Mouse (Mus musculus) layer of hippocampus, postnatal 36 days (tissue): ENCODE data around the gene Fer. TPM values are rescaled to one million over a fixed set of nuclear protein-coding genes. Genes with fewer than 3 reads are reported as not detected.

Experiments
- DNase-seq, 2 experiments: peaks; one replicate each; pipeline ENCODE4 v3.0.0; 2022
- total RNA-seq, 2 experiments: library from RNA; stranded (reverse); gene quantifications; 2 replicates each; pipeline ENCODE4 v1.2.3; 2021

Gene Fer
- total RNA-seq, 2 experiments from 2014 or later, result 32.4 to 34.9 TPM

DNA sequence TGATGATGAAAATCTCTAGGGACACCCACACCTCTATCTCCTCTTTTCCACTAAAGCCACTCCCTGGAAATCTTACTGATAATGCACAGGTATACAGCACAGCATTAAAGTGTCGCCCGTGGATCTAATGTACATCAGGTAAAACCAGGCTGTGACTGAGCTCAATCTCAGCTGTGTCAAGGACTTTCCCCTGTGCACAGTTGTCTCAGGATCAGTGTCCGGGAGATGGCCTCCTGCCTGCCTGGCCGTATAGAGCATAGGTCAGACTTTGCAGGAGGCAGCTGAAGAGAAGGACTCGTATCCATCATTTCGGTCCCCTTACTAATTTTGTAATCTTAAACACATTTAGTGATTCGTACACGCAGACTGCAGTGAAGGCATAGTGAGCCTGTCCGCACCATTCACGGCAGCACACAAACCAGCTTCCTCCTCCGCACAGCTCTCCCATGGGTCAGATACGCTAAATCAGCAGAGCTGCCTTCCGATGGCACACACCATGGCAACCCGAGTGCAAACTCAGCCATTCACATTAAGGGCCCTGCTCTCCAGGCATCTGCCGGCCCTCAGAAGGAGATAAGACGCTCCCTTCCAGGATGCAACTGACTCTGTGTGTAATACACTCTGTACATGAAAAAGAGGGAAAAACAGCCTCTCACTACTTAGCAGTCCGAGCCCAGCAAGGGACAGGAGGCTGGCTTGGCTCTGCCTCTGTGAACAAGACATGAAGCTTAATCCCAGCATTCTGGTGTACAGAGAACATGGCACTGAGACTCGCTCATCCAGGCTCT is 277.4 kb downstream of the Fer start:
- no peak for DNase-seq

DNA sequence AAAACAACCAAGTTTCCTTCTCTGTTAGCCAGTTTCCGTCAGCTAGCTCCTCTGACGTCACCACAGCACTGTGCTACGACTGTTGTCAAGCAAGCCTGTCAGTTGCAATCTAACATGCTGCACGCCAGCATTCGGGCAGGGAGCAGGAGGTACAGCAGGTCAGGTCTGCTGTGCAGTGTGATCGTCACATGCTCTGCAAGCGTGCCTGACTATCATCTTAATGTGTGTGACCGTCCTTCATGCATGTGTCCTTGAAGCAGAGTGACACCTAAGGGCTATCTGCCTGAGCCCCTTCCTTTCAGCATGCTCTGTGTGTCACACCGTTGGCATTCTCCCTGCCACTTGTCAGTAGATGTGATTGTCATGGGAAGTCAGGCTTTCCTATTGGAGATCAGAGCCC is 279.0 kb downstream of the Fer start:
- DNase-seq, result no peak

DNA sequence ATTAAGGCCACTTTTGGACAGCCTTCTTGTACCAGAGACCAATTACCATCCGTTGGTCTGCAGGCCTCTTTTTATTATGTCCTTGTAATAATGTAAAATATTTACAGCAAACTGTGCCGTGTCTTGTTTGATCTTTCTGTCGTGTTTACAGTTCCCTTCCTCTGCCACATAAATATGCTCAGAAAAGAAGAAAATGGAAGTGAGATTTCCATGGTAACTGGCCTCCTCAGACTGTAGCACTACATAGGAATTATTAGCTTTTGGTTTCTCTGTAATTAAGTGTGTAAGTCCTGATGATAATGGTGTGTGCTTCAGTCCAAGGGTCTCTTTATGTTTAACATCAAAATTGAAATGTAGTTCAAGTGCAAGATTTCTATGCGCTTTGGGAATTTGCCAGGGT is 283.5 kb downstream of the Fer start:
- DNase-seq, result no peak

DNA sequence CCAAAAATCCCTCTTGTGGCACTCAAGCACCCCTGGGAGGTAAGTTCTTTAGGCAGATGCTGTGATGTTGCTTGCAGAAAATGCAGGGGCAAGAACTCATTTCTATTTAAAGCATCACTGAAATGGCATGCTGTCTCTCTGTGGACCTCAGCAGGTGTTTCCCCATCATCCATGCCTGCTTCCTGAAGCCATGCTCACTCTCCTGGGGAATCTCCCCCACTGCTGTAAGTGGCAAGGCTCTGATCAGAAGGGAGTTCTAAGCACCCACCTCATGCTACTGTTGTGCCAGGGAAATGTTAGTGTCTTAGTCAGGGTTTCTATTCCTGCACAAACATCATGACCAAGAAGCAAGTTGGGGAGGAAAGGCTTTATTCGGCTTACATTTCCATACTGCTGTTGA is 287.9 kb downstream of the Fer start:
- DNase-seq, result no peak

DNA sequence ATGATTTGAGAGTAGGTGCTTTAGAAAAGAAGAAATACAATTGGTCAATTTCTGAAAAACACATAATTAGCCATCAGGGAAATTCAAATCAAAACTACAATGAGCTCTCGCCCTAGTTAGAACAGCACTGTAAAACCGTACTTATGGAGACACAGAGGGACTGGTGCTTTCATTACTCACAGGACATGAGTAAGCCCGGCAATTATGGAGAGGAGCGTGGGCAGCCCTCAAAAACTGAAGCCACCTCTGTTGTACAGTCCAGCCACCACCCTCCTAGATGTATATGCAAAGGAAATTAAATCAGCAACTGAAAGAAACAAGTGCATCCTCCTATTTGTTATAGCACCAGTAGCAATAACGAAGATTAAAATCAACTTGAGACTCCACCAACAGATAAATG is 304.9 kb downstream of the Fer start:
- no peak for DNase-seq

DNA sequence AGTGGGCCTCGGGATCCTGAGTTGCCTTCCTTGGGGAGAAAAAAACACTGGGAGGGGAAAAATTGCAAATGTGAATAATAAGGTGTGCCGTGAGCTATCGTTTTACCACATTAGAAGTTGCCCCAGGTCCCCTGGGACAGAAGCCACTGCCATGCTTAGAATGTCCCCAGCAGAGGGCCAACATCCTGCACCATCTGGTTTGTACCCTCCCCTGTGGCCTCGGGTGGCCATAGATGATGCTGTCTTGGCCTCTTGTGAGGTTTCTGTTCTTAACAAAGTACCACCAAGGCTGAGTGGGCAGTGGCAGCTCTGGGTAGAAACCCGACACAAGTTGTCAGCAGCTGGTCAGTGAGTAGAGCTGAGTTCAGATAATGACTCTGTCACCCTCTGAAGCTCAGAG is 307.2 kb downstream of the Fer start:
- no peak for DNase-seq

DNA sequence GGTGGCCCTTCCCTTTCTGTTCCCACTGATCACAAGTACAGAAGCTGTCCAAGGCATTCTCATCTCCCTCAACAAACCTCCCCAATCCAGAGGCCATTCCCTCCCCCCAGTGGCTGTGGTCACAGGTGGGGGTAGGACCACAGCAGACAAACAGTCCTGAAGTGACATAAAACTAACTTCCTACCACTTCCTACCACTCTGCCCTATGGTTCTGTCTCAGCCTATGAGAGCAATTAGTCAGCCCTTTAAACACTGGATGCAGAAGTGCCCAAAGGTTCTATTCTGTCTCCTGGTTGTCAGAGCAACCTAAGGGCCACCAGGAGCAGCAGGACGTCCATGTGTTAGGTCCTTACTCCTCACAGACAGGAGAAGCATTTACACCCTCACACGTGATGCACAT is 309.6 kb downstream of the Fer start:
- no peak for DNase-seq

DNA sequence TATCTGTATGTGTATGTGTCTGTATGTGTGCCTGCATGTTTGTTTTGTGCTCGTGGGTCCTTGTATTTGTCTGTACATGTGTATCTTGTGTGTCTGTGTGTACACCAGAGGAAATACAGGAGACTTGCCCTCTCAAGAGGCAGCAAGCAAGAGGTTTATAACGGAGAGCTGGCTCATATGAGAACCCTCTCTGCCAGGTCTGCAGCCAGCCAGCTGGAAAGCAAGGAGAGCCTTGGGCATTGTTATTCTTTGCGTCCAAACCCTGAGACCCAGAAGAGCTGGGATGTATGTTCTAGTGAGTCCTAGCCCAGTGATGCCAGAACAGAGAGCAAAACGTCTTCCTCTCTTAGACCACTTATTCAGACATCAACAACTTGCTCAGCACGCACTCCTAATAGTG is 317.7 kb downstream of the Fer start:
- no peak for DNase-seq

DNA sequence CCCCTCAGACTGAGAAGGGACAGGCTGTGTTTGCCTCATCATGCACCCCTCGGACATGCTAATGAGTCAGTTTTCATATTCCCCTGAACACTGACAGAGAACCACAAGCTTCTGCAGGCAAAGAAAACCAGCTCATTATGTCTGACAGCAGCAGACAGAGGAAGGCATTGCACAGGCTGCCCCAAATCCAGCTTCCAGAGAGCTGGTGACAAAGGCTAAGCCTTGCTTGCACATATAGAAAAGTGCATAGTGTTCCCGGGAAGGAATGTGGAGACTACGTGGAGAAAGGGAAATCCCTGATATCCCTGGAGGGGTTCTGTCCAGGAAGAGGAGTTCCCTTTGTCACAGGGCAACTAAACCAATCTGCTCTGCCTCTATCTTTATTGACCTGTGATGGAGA is 318.4 kb downstream of the Fer start:
- no peak for DNase-seq

DNA sequence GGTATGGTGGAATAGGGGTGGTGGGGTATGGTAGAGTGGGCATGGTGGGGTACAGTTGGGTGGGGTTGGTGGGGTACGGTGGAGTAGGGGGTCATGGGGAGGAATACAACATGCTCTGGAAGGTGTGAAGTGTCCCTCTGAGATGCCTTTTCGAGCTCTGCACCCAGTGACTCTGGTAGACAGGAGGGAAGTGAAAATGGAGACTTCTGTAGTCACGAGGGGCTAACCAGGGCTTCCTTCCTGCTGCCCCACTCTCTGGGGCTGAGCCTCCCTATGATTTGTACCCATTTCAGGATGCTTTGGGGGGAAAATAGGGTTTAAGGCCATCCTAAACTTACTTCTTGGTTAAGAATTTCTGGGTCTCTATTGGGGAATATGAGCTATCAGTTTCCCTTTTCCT is 319.7 kb downstream of the Fer start:
- no peak for DNase-seq

DNA sequence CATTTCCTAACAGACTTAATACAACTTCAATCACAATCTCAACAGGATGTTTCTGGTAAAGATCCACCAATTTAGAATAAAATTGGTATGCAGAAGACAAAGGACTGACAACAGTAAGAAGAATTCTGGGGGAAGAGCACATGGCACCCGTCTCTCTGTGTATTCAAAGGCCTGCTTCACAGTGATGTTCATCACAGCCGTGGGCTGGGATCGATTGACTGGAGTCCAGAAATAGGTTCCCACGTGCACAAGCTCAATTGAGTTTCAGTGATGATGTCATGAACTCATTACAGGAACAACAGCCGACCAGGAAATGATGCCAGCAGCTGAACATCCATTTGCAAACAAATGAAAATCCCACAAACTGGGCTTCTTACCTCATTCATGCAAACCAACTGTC is 320.3 kb downstream of the Fer start:
- DNase-seq, result peak; percentile 21 to 27

Other genes with a start within 250 kb of the Fer start
- not detected for gene A930002H24Rik, start 729 bp downstream of the Fer start, total RNA-seq